Mouse (Mus musculus): Measurements from ENCODE around the gene Mroh2a.

- TF ChIP-seq CTCF (IDR thresholded peaks at IDR 0.05; ENCODE audit: low read depth, low read length) (no peak), POLR2A (IDR thresholded peaks at IDR 0.05; ENCODE audit: extremely low read depth, insufficient read depth, low read length) (no peak)
Measured at GRCm38 (mm10) chr1:88227482-88227881, 696 bp downstream of the Mroh2a start.

Measured in liver, adult 2 months (tissue).